9 mouse cellular contexts compared by ENCODE assay signal in genomic region chr11:109653201-109653600, GRCm38 (mm10). TPM values are rescaled to one million over a fixed set of nuclear protein-coding genes. Genes with fewer than 3 reads are reported as not detected.
DNase-seq lines count a peak whose midpoint lies in the region; ATAC-seq and TF ChIP-seq lines count a peak whose summit lies in the region.
"Had no signal": no experiment of that assay in that cellular context is flagged by ENCODE, and none has a peak within 500 bp of the region (broad histone marks: within the 10 kb centered on the region; RNA-seq: fewer than 3 reads in every experiment).

No protein-coding gene starts in this region.

- H3K9ac ChIP-seq in lung, embryonic 15.5 days: no peak overlapping the region
- no peak overlapping the region for H3K9ac ChIP-seq in limb, embryonic 14.5 days (ENCODE audit: low read depth, low read length, severe bottlenecking)
- no peak overlapping the region for H3K9ac ChIP-seq in stomach, embryonic 15.5 days

- ATAC-seq in lung, embryonic 15.5 days (ENCODE audit: borderline replicate concordance, extremely low read depth, low FRiP score, low TSS enrichment): no peak
- no peak for ATAC-seq in limb, embryonic 14.5 days (ENCODE audit: low FRiP score, low read depth)
- no peak for ATAC-seq in stomach, embryonic 15.5 days (ENCODE audit: insufficient read depth, low FRiP score, low read depth)

- H3K27ac ChIP-seq in lung, embryonic 15.5 days: no peak overlapping the region
- H3K27ac ChIP-seq in limb, embryonic 14.5 days (replicated peaks; ENCODE audit: low read depth, low read length): no peak overlapping the region
- H3K27ac ChIP-seq in stomach, embryonic 15.5 days: no peak overlapping the region

- peak overlapping the region; percentile 3; the same call in 1 of the 2 replicates for H3K4me3 ChIP-seq in lung, embryonic 15.5 days
- H3K4me3 ChIP-seq in limb, embryonic 14.5 days (replicated peaks; ENCODE audit: low read length): 0 out of 2 replicates have a peak overlapping the region, but pooled peaks have one; percentile 95
- 0 out of 2 replicates have a peak overlapping the region, but pooled peaks have one; percentile 4 for H3K4me3 ChIP-seq in stomach, embryonic 15.5 days (replicated peaks)

- 68% methylated on average over 8 of the region's 8 CpGs for WGBS in lung, embryonic 15.5 days
- 80% methylated on average over 8 of the region's 8 CpGs for WGBS in limb, embryonic 14.5 days
- WGBS in stomach, embryonic 15.5 days: 53% methylated on average over 8 of the region's 8 CpGs

- no peaks in the 10 kb centered on the region for H3K27me3 ChIP-seq in lung, embryonic 15.5 days
- H3K27me3 ChIP-seq in limb, embryonic 14.5 days (ENCODE audit: control insufficient read depth, insufficient read depth, low read length): no peaks in the 10 kb centered on the region
- H3K27me3 ChIP-seq in stomach, embryonic 15.5 days (replicated peaks): no peaks in the 10 kb centered on the region

- DNase-seq in cerebellum, adult 9-10 months: peak; percentile 31
- no peak for DNase-seq in cerebellum, adult 11-12 months
- no peak for DNase-seq in lung, postnatal 10 days
- DNase-seq in limb, embryonic 14.5 days (ENCODE audit: low spot score): no peak
- DNase-seq in spleen, adult 18-20 months: no peak
- DNase-seq in adrenal gland, postnatal 25 days: no peak
- DNase-seq: adrenal gland, postnatal 14 days had no signal

- peaks cover 42% of the 10 kb centered on the region for H3K4me1 ChIP-seq in lung, embryonic 15.5 days
- H3K4me1 ChIP-seq in limb, embryonic 14.5 days (ENCODE audit: control insufficient read depth, insufficient read depth, low read length): peaks cover 10% of the 10 kb centered on the region; the same call in 1 of the 2 replicates
- H3K4me1 ChIP-seq in stomach, embryonic 15.5 days: peaks cover 21% of the 10 kb centered on the region

- H3K4me2 ChIP-seq in lung, embryonic 15.5 days: peak overlapping the region; percentile 84; the same call in 1 of the 2 replicates
- H3K4me2 ChIP-seq in limb, embryonic 14.5 days (replicated peaks; ENCODE audit: low read depth, low read length, severe bottlenecking): peak overlapping the region; percentile 52
- peak overlapping the region; percentile 83; the same call in 1 of the 2 replicates for H3K4me2 ChIP-seq in stomach, embryonic 15.5 days

- no peaks in the 10 kb centered on the region for H3K9me3 ChIP-seq in lung, embryonic 15.5 days
- no peaks in the 10 kb centered on the region for H3K9me3 ChIP-seq in limb, embryonic 14.5 days (ENCODE audit: control insufficient read depth, low read length)
- H3K9me3 ChIP-seq in stomach, embryonic 15.5 days: no peaks in the 10 kb centered on the region

- no peak for TF ChIP-seq POLR2A in limb, embryonic 14.5 days (IDR thresholded peaks at IDR 0.05; ENCODE audit: borderline replicate concordance, extremely low read depth, insufficient read depth, insufficient read length)

- H3K36me3 ChIP-seq in lung, embryonic 15.5 days: peaks cover 36% of the 10 kb centered on the region
- peaks cover 38% of the 10 kb centered on the region for H3K36me3 ChIP-seq in limb, embryonic 14.5 days (ENCODE audit: control insufficient read depth, insufficient read depth, low read length)
- H3K36me3 ChIP-seq in stomach, embryonic 15.5 days: peaks cover 11% of the 10 kb centered on the region

RNA-seq across cellular contexts. Expression of gene Prkar1a, which starts 4.0 kb away (rescaled TPM):
- 388 and 400 TPM in 2 replicates for polyA plus RNA-seq in lung, embryonic 15.5 days (2015; fragmentation: Nextera tagmentation; extraction: Ambion mirVana)
- 194 and 204 TPM in 2 replicates for polyA plus RNA-seq in limb, embryonic 14.5 days (2012; rRNA removed)
- 359 and 369 TPM in 2 replicates for polyA plus RNA-seq in limb, embryonic 14.5 days (2014; fragmentation: Nextera tagmentation; extraction: Ambion mirVana)
- polyA plus RNA-seq in stomach, embryonic 15.5 days (2015; fragmentation: Nextera tagmentation; extraction: Ambion mirVana): 291 and 297 TPM in 2 replicates
- 345 and 386 TPM in 2 replicates for total RNA-seq in adrenal gland, postnatal 25 days (2021)

RNA-seq across cellular contexts. Expression of gene Wipi1, which starts 41.4 kb away (rescaled TPM):
- 42.1 and 44.6 TPM in 2 replicates for polyA plus RNA-seq in lung, embryonic 15.5 days (2015; fragmentation: Nextera tagmentation; extraction: Ambion mirVana)
- polyA plus RNA-seq in limb, embryonic 14.5 days (2012; rRNA removed): 37.5 and 38.1 TPM in 2 replicates
- 36.9 and 37.9 TPM in 2 replicates for polyA plus RNA-seq in limb, embryonic 14.5 days (2014; fragmentation: Nextera tagmentation; extraction: Ambion mirVana)
- 36.4 and 37.5 TPM in 2 replicates for polyA plus RNA-seq in stomach, embryonic 15.5 days (2015; fragmentation: Nextera tagmentation; extraction: Ambion mirVana)
- total RNA-seq in adrenal gland, postnatal 25 days (2021): 42.7 and 65.8 TPM in 2 replicates

Comparison
In these comparisons a context has a peak if more than half of its experiments do, and no peak if none do; other contexts are left out.
1. H3K4me3 ChIP-seq: peak in every context shown above with its lines; median percentile 95 in limb, embryonic 14.5 days; 4 in stomach, embryonic 15.5 days; 3 in lung, embryonic 15.5 days.